Mouse (Mus musculus): ENCODE data around the gene Zfp217.

DNA sequence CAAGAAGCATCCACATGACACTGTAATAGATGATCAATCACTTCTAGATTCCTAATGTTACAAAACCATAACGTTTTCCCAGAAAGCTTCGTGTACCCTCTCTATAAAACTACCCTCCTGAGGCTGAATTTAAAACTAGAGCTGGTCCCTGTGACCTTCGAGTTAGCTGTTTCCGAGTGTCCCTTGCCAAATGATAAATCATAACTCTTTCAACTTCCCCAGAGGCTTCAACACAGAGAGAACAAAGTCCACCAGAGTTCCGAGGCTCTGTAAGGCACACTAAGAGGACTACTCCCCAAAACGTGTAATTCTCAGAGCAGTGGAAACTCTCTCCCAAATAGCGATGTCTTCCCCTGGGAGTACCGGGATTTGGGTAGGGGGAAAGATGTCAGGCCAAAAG is 29.4 kb upstream of the Zfp217 start:
- TF ChIP-seq GATA1 (IDR thresholded peaks at IDR 0.05; ENCODE audit: low read length) (no peak), TAL1 (IDR thresholded peaks at IDR 0.05; ENCODE audit: low read length) (no peak)

Data from erythroblast, embryonic 14.5 days (primary cell).